Mouse (Mus musculus): Measurements from ENCODE around the gene Rab10. TPM values are rescaled to one million over a fixed set of nuclear protein-coding genes. Genes with fewer than 3 reads are reported as not detected.

Gene Rab10
- total RNA-seq, 2 experiments from 2014 or later = 124 to 126 TPM

GRCm38 (mm10) chr12:3236831-3237681, 72.7 kb downstream of the Rab10 start:
- DNase-seq = no peak

DNA sequence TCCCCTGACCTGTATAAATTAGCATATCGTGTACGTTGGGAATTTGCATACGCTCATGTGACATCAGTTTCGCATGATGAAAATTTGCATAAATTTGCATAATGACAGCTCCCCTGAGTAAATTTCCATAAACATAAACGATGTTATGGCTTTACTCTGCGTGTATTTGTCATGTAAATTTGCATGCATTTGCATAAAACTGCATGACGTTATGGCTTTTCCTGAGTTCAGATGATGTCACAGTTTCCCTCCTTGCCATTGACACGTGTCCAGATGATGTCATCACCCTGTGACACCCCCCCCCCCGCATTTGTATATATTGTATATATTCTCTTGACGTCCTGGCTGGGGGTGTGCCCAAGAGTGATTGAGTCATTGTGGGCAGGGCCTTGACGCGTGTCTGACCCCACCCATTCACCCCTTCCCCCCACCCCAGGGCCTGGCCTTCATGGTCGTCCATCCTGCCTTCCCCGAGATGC, 73.6 kb downstream of the Rab10 start:
- no peak for DNase-seq

- DNase-seq = peak; percentile 93 to 95
These were observed 74.1 kb downstream of the Rab10 start for GRCm38 (mm10) chr12:3235646-3236161.

DNA sequence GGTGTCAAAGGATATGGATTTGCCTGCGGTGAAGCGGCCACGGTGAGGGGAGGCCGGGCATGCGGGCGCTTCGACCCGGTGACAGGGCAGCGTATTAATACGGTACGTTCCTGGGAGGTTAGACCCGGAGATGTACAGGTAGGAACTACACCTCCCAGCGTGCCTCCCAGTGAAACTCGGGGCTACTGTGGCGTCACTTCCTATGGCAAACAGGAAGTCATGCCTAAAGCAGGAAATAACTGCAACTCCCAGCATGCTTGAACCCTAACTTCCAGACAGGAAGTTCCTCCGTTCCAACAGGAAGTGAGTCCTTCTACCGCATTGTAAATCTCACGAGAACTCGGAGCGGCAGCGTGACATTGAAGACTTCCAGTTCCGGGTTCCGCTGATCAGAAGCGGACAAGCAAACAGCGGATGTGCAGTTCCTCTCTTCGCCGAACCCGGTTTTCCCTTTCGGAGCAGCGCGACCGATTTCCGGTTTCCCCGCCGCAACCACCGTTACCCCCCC, 74.6 kb downstream of the Rab10 start:
- peak; percentile 94 to 98 for DNase-seq

DNA sequence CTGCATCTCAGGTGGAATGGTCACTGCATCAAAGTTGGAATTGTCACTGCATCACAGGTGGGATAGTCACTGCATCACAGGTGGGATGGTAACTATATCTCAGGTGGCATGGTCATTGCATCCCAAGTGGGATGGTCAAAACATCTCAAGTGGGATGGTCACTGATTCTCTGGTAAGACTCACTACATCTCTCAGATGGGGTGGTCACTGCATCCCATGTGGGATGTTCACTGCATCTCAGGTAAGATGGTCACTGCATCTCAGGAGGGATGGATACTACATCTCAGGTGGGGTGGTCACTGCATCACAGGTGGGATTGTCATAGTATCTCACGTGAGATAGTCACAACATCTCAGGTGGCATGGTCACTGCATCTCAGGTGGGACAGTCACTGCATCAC, 75.7 kb downstream of the Rab10 start:
- no peak for DNase-seq

DNA sequence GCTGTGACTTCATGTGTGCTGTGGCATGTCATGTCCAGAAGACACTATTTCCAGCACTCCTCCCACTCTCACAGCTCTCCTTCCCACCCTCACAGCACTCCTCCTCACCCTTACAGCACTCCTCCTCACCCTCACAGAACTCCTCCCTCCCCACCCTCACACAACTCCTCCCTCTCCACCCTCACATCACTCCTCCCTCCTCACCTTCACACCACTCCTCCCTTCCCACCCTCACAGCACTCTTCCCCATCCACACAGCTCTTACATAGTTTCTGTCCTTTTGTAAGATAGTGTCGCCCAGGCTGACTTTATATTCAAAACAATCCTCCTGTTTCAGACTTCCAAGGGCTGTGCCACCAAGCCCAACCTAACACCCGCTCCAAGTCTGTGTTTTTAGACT, 86.4 kb downstream of the Rab10 start:
- DNase-seq = no peak

GRCm38 (mm10) chr12:3210181-3210580, 99.6 kb downstream of the Rab10 start:
- no peak for DNase-seq

DNA sequence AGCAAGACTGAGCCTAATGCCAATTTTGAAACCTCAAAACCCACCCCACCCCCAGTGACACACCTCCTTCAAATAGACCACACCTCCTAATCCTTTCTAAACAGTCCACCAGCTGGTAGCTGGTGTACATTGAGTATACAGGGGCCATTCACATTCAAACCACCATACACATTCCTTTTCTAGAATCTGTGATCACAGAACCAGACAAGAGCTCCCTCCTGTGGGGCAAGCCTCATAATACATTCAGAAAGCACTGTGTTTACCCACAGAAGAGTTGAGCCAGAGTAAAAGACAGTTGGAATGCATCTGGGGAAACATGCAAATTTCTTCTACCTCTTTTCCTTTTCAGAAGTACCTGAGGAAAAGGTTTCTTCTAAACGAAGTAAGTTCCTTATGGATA, 100.6 kb downstream of the Rab10 start:
- DNase-seq = no peak

Other genes with a start within 250 kb of the Rab10 start
- gene Kif3c, start 55.2 kb upstream of the Rab10 start, total RNA-seq (2021) = 1 to 10 TPM; 5.4 to 6.4 TPM
- 10 to 100 TPM; 19.0 to 20.6 TPM for gene Asxl2, start 116.9 kb upstream of the Rab10 start, total RNA-seq (2021)

All from heart, adult 18-20 months (tissue).